Mouse (Mus musculus) neutrophil, adult 65 days (primary cell): ENCODE data around the gene Acvr1b. TPM values are rescaled to one million over a fixed set of nuclear protein-coding genes. Genes with fewer than 3 reads are reported as not detected.

Source experiments
- total RNA-seq: library from RNA; stranded (reverse); gene quantifications from 2 replicates; pipeline ENCODE4 v1.2.4, GENCODE M21; 2023

Acvr1b gene
- total RNA-seq = 13.1 and 15.8 TPM in 2 replicates

DNA sequence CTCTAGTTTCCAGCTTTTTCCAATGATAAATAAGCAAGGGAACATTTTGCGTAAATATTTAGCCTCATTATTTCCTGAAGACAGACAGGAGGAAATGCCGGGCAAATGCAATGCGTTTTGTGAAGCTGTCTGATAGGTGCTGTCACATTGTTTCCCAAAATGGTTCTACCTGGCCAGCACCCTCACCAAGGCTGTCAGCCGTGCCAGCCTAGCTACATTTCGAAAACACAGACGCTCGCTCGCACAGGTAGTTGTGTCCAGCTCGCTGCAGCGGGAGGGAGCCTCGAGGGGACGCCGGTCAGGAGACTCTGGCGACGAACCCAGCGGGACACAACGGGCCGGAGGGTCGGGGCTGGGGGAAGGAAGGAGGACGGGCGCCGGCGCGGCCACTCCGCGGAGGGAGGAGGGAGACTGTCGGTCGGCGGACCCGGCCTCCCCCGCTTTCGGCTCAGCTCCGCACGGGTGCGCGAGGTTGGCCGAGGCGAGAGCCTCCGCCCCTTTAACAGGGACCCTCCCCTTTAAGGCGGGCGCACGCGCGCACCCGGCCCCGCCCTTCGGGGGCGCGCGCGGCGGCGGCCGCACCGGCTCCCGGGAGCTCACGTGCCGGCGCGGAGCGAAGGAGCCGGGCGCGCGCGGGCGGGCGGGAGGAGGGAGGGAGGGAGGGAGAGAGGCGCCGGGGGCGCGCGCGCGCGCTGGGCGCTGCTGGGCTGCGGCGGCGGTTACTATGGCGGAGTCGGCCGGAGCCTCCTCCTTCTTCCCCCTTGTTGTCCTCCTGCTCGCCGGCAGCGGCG is at the start of gene Acvr1b:
Gene Acvr1b, plus strand, starts transcription at position 647 of the 791 bp plus-strand sequence.

DNA sequence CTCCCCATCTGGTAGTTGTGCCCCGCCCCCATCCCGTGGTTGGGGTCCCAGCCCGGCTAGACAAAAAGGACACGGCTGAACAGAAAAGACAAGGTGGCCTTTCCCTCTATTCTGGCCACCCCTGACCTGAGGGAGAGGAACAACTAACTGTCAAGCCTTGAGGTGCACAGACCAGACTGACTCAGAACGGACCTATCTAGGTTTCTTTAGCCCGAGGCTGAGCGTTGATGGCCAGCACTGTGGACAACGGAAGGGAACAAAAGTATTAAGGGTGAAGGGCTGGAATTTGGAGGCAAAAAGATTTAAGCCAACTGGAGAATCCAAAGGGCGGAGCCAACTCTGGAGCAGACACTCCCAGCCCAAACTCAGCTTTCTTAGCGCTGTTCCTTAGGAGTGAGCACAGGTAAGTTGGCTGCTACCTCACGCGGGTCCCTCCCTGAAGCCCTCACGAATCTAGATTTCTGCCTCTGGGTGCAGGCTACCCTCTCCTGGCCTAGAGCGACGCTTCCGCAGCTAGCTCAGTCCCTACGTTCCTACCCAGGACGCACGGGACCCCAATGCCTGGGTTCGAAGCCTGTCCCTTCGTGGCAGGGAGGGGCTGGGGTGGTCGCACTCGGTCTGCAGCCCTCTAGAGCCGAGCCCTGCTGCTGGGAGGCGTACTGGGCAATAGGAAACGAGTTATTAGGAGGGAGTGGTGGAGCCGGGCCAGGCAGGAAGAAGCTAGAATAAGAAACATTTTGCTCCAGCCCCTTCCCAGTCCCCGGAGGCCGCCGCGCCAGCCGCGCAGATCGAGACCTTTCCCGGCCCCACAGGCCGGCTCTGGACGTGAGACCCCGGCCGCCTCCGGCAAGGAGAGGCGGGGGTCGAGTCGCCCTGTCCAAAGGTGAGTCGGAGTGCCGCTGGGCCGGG is 45.4 kb upstream of the Acvr1b start, which contains the start of gene Acvrl1:
Gene Acvrl1, plus strand, starts transcription at position 342 of the 909 bp plus-strand sequence.

DNA sequence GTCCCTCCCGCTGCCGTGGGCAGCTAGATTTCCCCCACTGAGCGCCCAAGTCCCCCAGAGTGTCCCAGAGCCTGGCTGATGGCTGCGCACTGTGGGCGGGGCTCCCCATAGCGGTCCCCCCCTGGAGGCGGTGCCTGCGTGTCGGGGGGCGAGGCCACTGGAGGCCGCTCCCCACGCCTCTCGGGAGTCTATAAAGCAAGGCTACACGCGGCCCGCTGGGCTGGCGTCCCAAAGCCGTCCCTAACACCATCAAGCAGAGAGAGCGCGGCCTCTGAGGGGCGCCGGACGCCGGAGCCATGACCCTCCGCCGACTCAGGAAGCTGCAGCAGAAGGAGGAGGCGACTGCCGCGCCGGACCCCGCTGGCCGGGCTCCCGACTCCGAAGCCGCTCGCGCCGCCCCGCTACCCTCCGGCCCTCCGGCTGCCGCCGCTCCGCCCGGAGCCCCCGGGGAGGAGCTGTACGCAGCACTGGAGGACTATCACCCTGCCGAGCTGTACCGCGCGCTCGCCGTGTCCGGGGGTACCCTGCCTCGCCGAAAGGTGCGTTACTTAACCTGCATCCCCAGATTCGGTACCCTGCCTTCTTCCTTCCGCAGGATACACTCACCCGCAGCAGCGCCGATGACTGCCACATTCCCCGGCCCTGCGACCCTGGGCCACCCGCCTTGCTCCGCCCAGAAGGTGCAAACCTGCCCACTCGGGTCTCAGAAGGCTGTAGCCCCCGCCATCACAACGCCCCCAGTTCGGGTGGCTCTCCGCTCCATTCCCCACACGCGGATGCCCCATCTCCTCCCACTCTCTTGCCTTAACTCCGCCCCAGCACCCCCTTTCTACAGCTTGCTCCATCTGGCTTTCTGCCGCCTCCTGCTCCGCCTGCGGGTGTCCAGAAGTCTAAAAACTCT is 50.4 kb downstream of the Acvr1b start, which contains the start of gene Grasp:
Gene Grasp, plus strand, starts transcription at position 183 of the 901 bp plus-strand sequence.

GRCm38 (mm10) chr15:101253886-101254795 is 80.3 kb downstream of the Acvr1b start, which contains the start of gene Nr4a1:
TSS of gene Nr4a1 (plus strand) at chr15:101254269.

Other genes with a start within 250 kb of the Acvr1b start
- not detected in 2 replicates for gene Gm47841, start 126.7 kb upstream of the Acvr1b start, total RNA-seq
- 0.22 TPM in 1 of 2 replicates, not detected in the other for gene Fignl2, start 95.5 kb upstream of the Acvr1b start, total RNA-seq
- gene Ankrd33, start 58.3 kb upstream of the Acvr1b start, total RNA-seq = not detected in 2 replicates
- 46.4 and 64.4 TPM in 2 replicates for gene Acvrl1, start 45.5 kb upstream of the Acvr1b start, total RNA-seq
- gene Grasp, start 50.1 kb downstream of the Acvr1b start, total RNA-seq = 1.8 and 2.8 TPM in 2 replicates
- gene Nr4a1, start 80.2 kb downstream of the Acvr1b start, total RNA-seq = 116 and 153 TPM in 2 replicates
- 43.1 and 56.8 TPM in 2 replicates for gene Atg101, start 110.2 kb downstream of the Acvr1b start, total RNA-seq
- gene 6030408B16Rik, start 119.1 kb downstream of the Acvr1b start, total RNA-seq = 0.34 and 0.44 TPM in 2 replicates
- gene Krt80, start 196.1 kb downstream of the Acvr1b start, total RNA-seq = 15.2 and 20.7 TPM in 2 replicates
- gene Krt7, start 237.0 kb downstream of the Acvr1b start, total RNA-seq = 2.2 and 3.4 TPM in 2 replicates